Mouse (Mus musculus) heart, embryonic 15.5 days (tissue): ENCODE measurements at regions not wholly inside any gene's neighbourhood (a gene's known extent, or its start where the extent isn't known, plus 50 kb on each side); places are given as distances from the start of the nearest gene placed in this dataset.
"Not testable (repeated sequence)": the region's sequence is repeated elsewhere in the genome, so short reads cannot be mapped to it uniquely, and the experiment has no call there.

Experiments
- ATAC-seq: fragments of 200-750 bp; cut with Nextera tagmentation; replicated peaks from 2 replicates; pipeline ENCODE4 v1.8.0; 2017; ENCODE audit warnings: low read depth, moderate TSS enrichment; ENCODE audit not compliant: insufficient number of reproducible peaks, insufficient read depth, low FRiP score
- H3K27ac ChIP-seq: fragments of 300-500 bp; sonication (generic); 2 replicates; pipeline ENCODE4 v1.5.1; 2015; ENCODE audit warnings: mild to moderate bottlenecking, inconsistent platforms
- H3K27me3 ChIP-seq: fragments of 300-500 bp; sonication (generic); 2 replicates; pipeline ENCODE4 v1.6.1; 2015; ENCODE audit warnings: inconsistent platforms
- H3K36me3 ChIP-seq: fragments of 300-500 bp; sonication (generic); 2 replicates; pipeline ENCODE4 v1.6.1; 2015; ENCODE audit warnings: mild to moderate bottlenecking, inconsistent platforms
- H3K4me1 ChIP-seq: fragments of 300-500 bp; sonication (generic); replicated peaks from 2 replicates; pipeline ENCODE4 v1.6.1; 2015; ENCODE audit warnings: inconsistent platforms
- H3K4me2 ChIP-seq: fragments of 300-500 bp; sonication (generic); 2 replicates; pipeline ENCODE4 v1.6.1; 2015; ENCODE audit warnings: inconsistent platforms, mild to moderate bottlenecking, moderate library complexity
- H3K4me3 ChIP-seq: fragments of 300-500 bp; sonication (generic); 2 replicates; pipeline ENCODE4 v1.5.1; 2015; ENCODE audit warnings: mild to moderate bottlenecking, inconsistent platforms
- H3K9ac ChIP-seq: fragments of 300-500 bp; sonication (generic); 2 replicates; pipeline ENCODE4 v1.6.1; 2015; ENCODE audit warnings: mild to moderate bottlenecking, inconsistent platforms
- H3K9me3 ChIP-seq: fragments of 300-500 bp; sonication (generic); replicated peaks from 2 replicates; pipeline ENCODE4 v1.6.1; 2016; ENCODE audit warnings: inconsistent platforms
- WGBS: fragments of 180-500 bp; shearing (Covaris S2); methylation state at CpG from one replicate; pipeline ENCODE4 v1.1.7; 2015; ENCODE audit warnings: mixed read lengths; 5-methylcytosine and 5-hydroxymethylcytosine counted together

- Histone ChIP-seq H3K27ac (no peak overlapping the region), H3K36me3 (no peaks in the 10 kb centered on the region), H3K4me2 (no peak overlapping the region), H3K4me1 (no peaks in the 10 kb centered on the region), H3K27me3 (no peaks in the 10 kb centered on the region), H3K9me3 (no peaks in the 10 kb centered on the region), H3K4me3 (no peak overlapping the region), H3K9ac (no peak overlapping the region)
- no peak for ATAC-seq
- 76% methylated on average over 8 of the region's 8 CpGs for WGBS
Measured at GRCm38 (mm10) chr3:80082780-80083519, 198.6 kb downstream of the Fam198b start.

- no peak for ATAC-seq
- no peak overlapping the region for H3K4me3 ChIP-seq
- no peaks in the 10 kb centered on the region for H3K27me3 ChIP-seq
- H3K9ac ChIP-seq, result no peak overlapping the region
- H3K4me1 ChIP-seq, result no peaks in the 10 kb centered on the region
- no peaks in the 10 kb centered on the region for H3K9me3 ChIP-seq
- no peak overlapping the region for H3K27ac ChIP-seq
- no peak overlapping the region for H3K4me2 ChIP-seq
- WGBS, result 54% methylated on average over 3 of the region's 3 CpGs
- H3K36me3 ChIP-seq, result no peaks in the 10 kb centered on the region
Measured at GRCm38 (mm10) chr3:80084168-80084567, 199.8 kb downstream of the Fam198b start.

GRCm38 (mm10) chr3:80099625-80100024 is 215.3 kb downstream of the Fam198b start:
- Histone ChIP-seq H3K36me3 (no peaks in the 10 kb centered on the region), H3K4me1 (peaks cover 3% of the 10 kb centered on the region; the same call in 1 of the 2 replicates), H3K4me3 (no peak overlapping the region), H3K27ac (no peak overlapping the region), H3K9ac (no peak overlapping the region), H3K27me3 (no peaks in the 10 kb centered on the region), H3K9me3 (no peaks in the 10 kb centered on the region), H3K4me2 (no peak overlapping the region)
- WGBS, result 69% methylated on average over 3 of the region's 3 CpGs
- ATAC-seq, result no peak

- no peaks in the 10 kb centered on the region for H3K4me1 ChIP-seq
- no peak overlapping the region for H3K4me3 ChIP-seq
- H3K4me2 ChIP-seq, result no peak overlapping the region
- no peak for ATAC-seq
- H3K27me3 ChIP-seq, result no peaks in the 10 kb centered on the region
- H3K9ac ChIP-seq, result no peak overlapping the region
- WGBS, result 65% methylated on average over 1 of the region's 1 CpGs
- no peak overlapping the region for H3K27ac ChIP-seq
- no peaks in the 10 kb centered on the region for H3K36me3 ChIP-seq
- H3K9me3 ChIP-seq, result no peaks in the 10 kb centered on the region
Measured at GRCm38 (mm10) chr3:80120177-80120736, 235.9 kb downstream of the Fam198b start.

GRCm38 (mm10) chr3:80123666-80124065 is 239.3 kb downstream of the Fam198b start:
- H3K9ac ChIP-seq, result no peak overlapping the region
- no peak overlapping the region for H3K4me3 ChIP-seq
- no peaks in the 10 kb centered on the region for H3K4me1 ChIP-seq
- no peaks in the 10 kb centered on the region for H3K9me3 ChIP-seq
- no peaks in the 10 kb centered on the region for H3K36me3 ChIP-seq
- no peak for ATAC-seq
- H3K27me3 ChIP-seq, result no peaks in the 10 kb centered on the region
- WGBS, result 66% methylated on average over 6 of the region's 6 CpGs
- no peak overlapping the region for H3K4me2 ChIP-seq
- no peak overlapping the region for H3K27ac ChIP-seq

GRCm38 (mm10) chr3:80124621-80125020 is 240.3 kb downstream of the Fam198b start:
- Histone ChIP-seq H3K27me3 (no peaks in the 10 kb centered on the region), H3K36me3 (no peaks in the 10 kb centered on the region), H3K4me1 (no peaks in the 10 kb centered on the region), H3K4me3 (no peak overlapping the region), H3K27ac (no peak overlapping the region), H3K9me3 (no peaks in the 10 kb centered on the region), H3K9ac (no peak overlapping the region), H3K4me2 (no peak overlapping the region)
- no peak for ATAC-seq
- WGBS, result 68% methylated on average over 8 of the region's 8 CpGs

GRCm38 (mm10) chr3:80141697-80142096 is 257.4 kb downstream of the Fam198b start:
- no peak overlapping the region for H3K4me3 ChIP-seq
- no peak overlapping the region for H3K4me2 ChIP-seq
- WGBS, result 71% methylated on average over 1 of the region's 1 CpGs
- no peak overlapping the region for H3K9ac ChIP-seq
- no peak for ATAC-seq
- H3K27me3 ChIP-seq, result no peaks in the 10 kb centered on the region
- H3K9me3 ChIP-seq, result no peaks in the 10 kb centered on the region
- no peaks in the 10 kb centered on the region for H3K36me3 ChIP-seq
- H3K27ac ChIP-seq, result no peak overlapping the region
- no peaks in the 10 kb centered on the region for H3K4me1 ChIP-seq

GRCm38 (mm10) chr3:80160473-80160872 is 276.1 kb downstream of the Fam198b start:
- no peak overlapping the region for H3K4me3 ChIP-seq
- ATAC-seq, result no peak

GRCm38 (mm10) chr3:80181749-80182148 is 297.4 kb downstream of the Fam198b start:
- Histone ChIP-seq H3K9ac (no peak overlapping the region), H3K4me2 (no peak overlapping the region), H3K9me3 (no peaks in the 10 kb centered on the region), H3K36me3 (no peaks in the 10 kb centered on the region), H3K4me1 (no peaks in the 10 kb centered on the region), H3K27me3 (no peaks in the 10 kb centered on the region), H3K27ac (no peak overlapping the region), H3K4me3 (no peak overlapping the region)
- 63% methylated on average over 2 of the region's 2 CpGs for WGBS
- no peak for ATAC-seq

More at GRCm38 (mm10) chr3:80160473-80160872, 276.1 kb downstream of the Fam198b start:
- H3K4me1 ChIP-seq, result no peaks in the 10 kb centered on the region
- H3K27ac ChIP-seq, result no peak overlapping the region
- no peaks in the 10 kb centered on the region for H3K36me3 ChIP-seq
- 74% methylated on average over 2 of the region's 2 CpGs for WGBS
- H3K9ac ChIP-seq, result no peak overlapping the region
- H3K27me3 ChIP-seq, result no peaks in the 10 kb centered on the region
- no peak overlapping the region for H3K4me2 ChIP-seq
- no peaks in the 10 kb centered on the region for H3K9me3 ChIP-seq

GRCm38 (mm10) chr3:80182161-80182560 is 297.8 kb downstream of the Fam198b start:
- not testable (repeated sequence) for H3K27me3 ChIP-seq, H3K9ac ChIP-seq, ATAC-seq, H3K4me3 ChIP-seq, H3K4me2 ChIP-seq, H3K9me3 ChIP-seq, H3K4me1 ChIP-seq, H3K27ac ChIP-seq, H3K36me3 ChIP-seq
- 76% methylated on average over 2 of the region's 2 CpGs for WGBS

DNA sequence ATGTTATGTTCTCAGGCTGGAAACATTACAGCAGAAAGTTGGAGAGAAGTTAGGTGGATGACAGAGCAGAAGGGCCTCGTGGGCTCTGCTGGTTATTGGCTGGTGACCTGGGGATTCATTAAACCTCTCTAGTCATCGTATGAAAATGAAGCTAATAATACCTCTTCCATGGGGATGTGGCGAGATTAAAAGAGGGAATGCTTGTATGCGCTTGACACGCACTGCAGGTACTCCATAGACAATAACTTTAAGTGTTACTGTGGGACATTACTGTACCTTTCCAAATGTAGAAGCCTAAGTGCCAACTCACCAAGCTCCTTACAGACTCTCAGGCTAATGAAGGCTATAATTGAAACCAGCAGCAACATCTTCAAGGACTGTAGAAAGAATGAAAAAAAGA is 303.1 kb downstream of the Fam198b start:
- Histone ChIP-seq H3K9me3 (no peaks in the 10 kb centered on the region), H3K4me3 (no peak overlapping the region), H3K4me2 (no peak overlapping the region), H3K27me3 (no peaks in the 10 kb centered on the region), H3K36me3 (no peaks in the 10 kb centered on the region), H3K27ac (no peak overlapping the region), H3K9ac (no peak overlapping the region), H3K4me1 (no peaks in the 10 kb centered on the region)
- ATAC-seq, result no peak
- 76% methylated on average over 5 of the region's 5 CpGs for WGBS

DNA sequence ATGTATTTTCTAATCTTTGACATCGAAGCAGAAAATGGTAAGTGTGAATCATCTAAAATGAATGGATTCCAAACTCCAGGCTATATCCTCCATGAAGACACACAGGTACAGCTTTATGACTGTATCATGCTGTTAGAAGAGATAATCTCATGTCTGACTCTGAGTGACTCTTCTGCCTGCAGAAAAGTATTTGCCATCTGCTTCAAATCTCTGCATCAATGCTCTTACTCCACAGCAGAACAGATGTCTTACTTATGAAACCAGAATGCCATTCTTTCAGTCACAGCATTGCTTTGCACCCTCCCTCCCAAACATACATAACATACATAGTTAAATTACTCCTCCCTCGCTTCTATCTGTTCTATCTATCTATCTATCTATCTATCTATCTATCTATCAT is 316.6 kb downstream of the Fam198b start:
- WGBS, result 59% methylated on average over 2 of the region's 2 CpGs
- H3K36me3 ChIP-seq, result no peaks in the 10 kb centered on the region
- no peaks in the 10 kb centered on the region for H3K4me1 ChIP-seq
- H3K27me3 ChIP-seq, result no peaks in the 10 kb centered on the region
- ATAC-seq, result no peak
- H3K27ac ChIP-seq, result no peak overlapping the region
- no peak overlapping the region for H3K9ac ChIP-seq
- H3K4me2 ChIP-seq, result no peak overlapping the region
- H3K9me3 ChIP-seq, result no peaks in the 10 kb centered on the region
- H3K4me3 ChIP-seq, result no peak overlapping the region
